Mouse (Mus musculus) MEL (cell line): Measurements from ENCODE around the gene Vdr. TPM values are rescaled to one million over a fixed set of nuclear protein-coding genes. Genes with fewer than 3 reads are reported as not detected.

ENCODE experiments used
- DNase-seq: peaks from one replicate; pipeline ENCODE4 v3.0.0; 2011; ENCODE audit warnings: low read depth, low spot score
- H3K27ac ChIP-seq: 2 replicates; pipeline ENCODE4 v1.5.1; 2012; ENCODE audit warnings: low read depth, mild to moderate bottlenecking, control low read depth, low read length, moderate library complexity; ENCODE audit not compliant: control insufficient read depth
- H3K27me3 ChIP-seq, 2 experiments: fragments of 150-350 bp in 1 of 2; sonication (generic) in 1 of 2; 2 replicates each; pipeline ENCODE4 v1.6.1; 2012; ENCODE audit warnings: low read length in 2 of 2, mild to moderate bottlenecking in 2 of 2, improper control_type of control experiment in 1 of 2, moderate library complexity in 1 of 2; ENCODE audit not compliant: insufficient read depth in 2 of 2, control insufficient read depth in 1 of 2
- H3K36me3 ChIP-seq, 2 experiments: 2 replicates each; pipeline ENCODE4 v1.6.1; 2012 to 2014; ENCODE audit warnings: low read length in 2 of 2, improper control_type of control experiment in 1 of 2, inconsistent platforms in 1 of 2, mild to moderate bottlenecking in 1 of 2; ENCODE audit not compliant: insufficient read depth in 2 of 2, control insufficient read depth in 1 of 2
- H3K4me1 ChIP-seq, 2 experiments: fragments of 150-350 bp in 1 of 2; sonication (generic) in 1 of 2; 2 replicates each; pipeline ENCODE4 v1.6.1; 2012; ENCODE audit warnings: low read length in 2 of 2, improper control_type of control experiment in 1 of 2, mild to moderate bottlenecking in 1 of 2; ENCODE audit not compliant: insufficient read depth in 2 of 2, control insufficient read depth in 1 of 2
- H3K4me3 ChIP-seq, 2 experiments: fragments of 150-350 bp in 1 of 2; sonication (generic) in 1 of 2; 2 replicates each; pipeline ENCODE4 v1.5.1; 2012; ENCODE audit warnings: low read depth in 2 of 2, low read length in 2 of 2, mild to moderate bottlenecking in 2 of 2, moderate library complexity in 2 of 2, control low read depth in 1 of 2, improper control_type of control experiment in 1 of 2; ENCODE audit not compliant: control insufficient read depth in 1 of 2, insufficient read depth in 1 of 2
- H3K79me2 ChIP-seq: 2 replicates; pipeline ENCODE4 v1.6.1; 2012; ENCODE audit warnings: mild to moderate bottlenecking, low read length, moderate library complexity; ENCODE audit not compliant: control insufficient read depth, poor library complexity, insufficient read depth
- H3K9ac ChIP-seq: 2 replicates; pipeline ENCODE4 v1.6.1; 2012; ENCODE audit warnings: low read depth, mild to moderate bottlenecking, control low read depth, low read length, moderate library complexity; ENCODE audit not compliant: control insufficient read depth, poor library complexity, severe bottlenecking
- H3K9me3 ChIP-seq: fragments of 150-350 bp; sonication (generic); replicated peaks from 2 replicates; pipeline ENCODE4 v1.6.1; 2012; ENCODE audit warnings: mild to moderate bottlenecking, low read length, improper control_type of control experiment, moderate library complexity; ENCODE audit not compliant: insufficient read depth
- EP300 ChIP-seq, 2 experiments: IDR thresholded peaks; 2 replicates each; pipeline ENCODE4 v1.6.1; 2011; ENCODE audit warnings: improper control_type of control experiment in 2 of 2, low read length in 2 of 2, low read depth in 1 of 2, mild to moderate bottlenecking in 1 of 2
- GABPA ChIP-seq: IDR thresholded peaks from 2 replicates; pipeline ENCODE4 v1.6.1; 2012; ENCODE audit warnings: low read depth, mild to moderate bottlenecking, inconsistent platforms, low read length, improper control_type of control experiment, moderate library complexity
- JUND ChIP-seq: IDR thresholded peaks from 2 replicates; pipeline ENCODE4 v1.6.1; 2011; ENCODE audit warnings: low read depth, mild to moderate bottlenecking, improper control_type of control experiment, low read length
- MAFK ChIP-seq: IDR thresholded peaks from 2 replicates; pipeline ENCODE4 v1.6.1; 2011; ENCODE audit warnings: low read depth, mild to moderate bottlenecking, low read length, improper control_type of control experiment, borderline replicate concordance
- MAX ChIP-seq: IDR thresholded peaks from 2 replicates; pipeline ENCODE4 v1.6.1; 2011; ENCODE audit warnings: low read length, improper control_type of control experiment
- MAZ ChIP-seq: IDR thresholded peaks from 2 replicates; pipeline ENCODE4 v1.6.1; 2012; ENCODE audit warnings: low read depth, mild to moderate bottlenecking, inconsistent platforms, low read length, improper control_type of control experiment
- MYB ChIP-seq: IDR thresholded peaks from 2 replicates; pipeline ENCODE4 v1.6.1; 2011; ENCODE audit warnings: mild to moderate bottlenecking, low read depth, low read length, improper control_type of control experiment
- NRF1 ChIP-seq: IDR thresholded peaks from 2 replicates; pipeline ENCODE4 v1.6.1; 2014; ENCODE audit warnings: low read depth, mild to moderate bottlenecking, inconsistent platforms, low read length, improper control_type of control experiment, moderate library complexity; ENCODE audit not compliant: poor library complexity, insufficient read depth, severe bottlenecking
- POLR2AphosphoS2 ChIP-seq: IDR thresholded peaks from 2 replicates; pipeline ENCODE4 v1.6.1; 2011; ENCODE audit warnings: low read length, improper control_type of control experiment
- TAL1 ChIP-seq: IDR thresholded peaks from 2 replicates; pipeline ENCODE4 v1.6.1; 2012; ENCODE audit warnings: mild to moderate bottlenecking, inconsistent platforms, low read length, moderate library complexity, mixed read lengths
- ZKSCAN1 ChIP-seq: IDR thresholded peaks from 2 replicates; pipeline ENCODE4 v1.6.1; 2012; ENCODE audit warnings: low read depth, mild to moderate bottlenecking, inconsistent platforms, low read length, improper control_type of control experiment, moderate library complexity
- ZNF384 ChIP-seq: IDR thresholded peaks from 2 replicates; pipeline ENCODE4 v1.6.1; 2012; ENCODE audit warnings: low read depth, mild to moderate bottlenecking, inconsistent platforms, low read length, improper control_type of control experiment
- polyA plus RNA-seq, 2 experiments: library from polyadenylated mRNA; stranded (reverse) in 1 of 2; unstranded in 1 of 2; fragments of >175 nt in 1 of 2; fragments of >200 nt in 1 of 2; gene quantifications; 2 replicates each; pipeline versions ENCODE4 v1.2.1 to v1.2.4; 2012; ENCODE audit warnings: low replicate concordance in 2 of 2, low read depth in 1 of 2; ENCODE audit not compliant: insufficient read length in 2 of 2, insufficient read depth in 1 of 2, missing spikeins in 1 of 2
- total RNA-seq: library from RNA; depleted of rRNA; stranded (reverse); fragments of 300-350 nt; gene quantifications from 2 replicates; pipeline ENCODE4 v1.2.3, GENCODE M21; 2012

Vdr gene
- total and polyA plus RNA-seq, 3 experiments = 0.54 to 1.9 TPM; not detected in 1

DNA sequence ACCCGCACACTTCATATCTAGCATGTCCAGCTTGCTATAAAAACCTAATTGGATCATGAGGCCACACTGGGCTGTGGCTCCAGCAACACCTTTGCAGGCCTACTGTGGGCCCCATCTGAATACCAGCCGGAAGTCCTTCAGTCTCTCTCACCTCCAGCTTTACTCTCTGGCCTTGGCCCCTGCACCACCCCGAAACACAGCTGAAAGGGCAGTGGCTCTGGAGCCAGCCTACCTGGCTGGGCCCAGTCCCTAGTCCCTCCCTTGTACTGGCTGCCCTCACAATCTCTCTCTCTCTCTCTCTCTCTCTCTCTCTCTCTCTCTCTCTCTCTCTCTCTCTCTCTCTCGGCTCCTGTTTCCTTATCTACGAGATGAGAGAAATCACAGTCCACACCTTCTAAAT, 11.6 kb downstream of the Vdr start:
- Histone ChIP-seq H3K36me3 (no peaks in the 10 kb centered on the region), H3K9ac (no peak overlapping the region), H3K79me2 (no peaks in the 10 kb centered on the region), H3K27ac (no peak overlapping the region), H3K4me1 (no peaks in the 10 kb centered on the region), H3K4me3 (no peak overlapping the region), H3K27me3 (no peaks in the 10 kb centered on the region; a peak in 2 of 4 replicates), H3K9me3 (no peaks in the 10 kb centered on the region)
- TF ChIP-seq GABPA (no peak), JUND (peak; percentile 37; the same call in 1 of the 2 replicates), NRF1 (no peak), ZNF384 (no peak)
- DNase-seq = no peak

DNA sequence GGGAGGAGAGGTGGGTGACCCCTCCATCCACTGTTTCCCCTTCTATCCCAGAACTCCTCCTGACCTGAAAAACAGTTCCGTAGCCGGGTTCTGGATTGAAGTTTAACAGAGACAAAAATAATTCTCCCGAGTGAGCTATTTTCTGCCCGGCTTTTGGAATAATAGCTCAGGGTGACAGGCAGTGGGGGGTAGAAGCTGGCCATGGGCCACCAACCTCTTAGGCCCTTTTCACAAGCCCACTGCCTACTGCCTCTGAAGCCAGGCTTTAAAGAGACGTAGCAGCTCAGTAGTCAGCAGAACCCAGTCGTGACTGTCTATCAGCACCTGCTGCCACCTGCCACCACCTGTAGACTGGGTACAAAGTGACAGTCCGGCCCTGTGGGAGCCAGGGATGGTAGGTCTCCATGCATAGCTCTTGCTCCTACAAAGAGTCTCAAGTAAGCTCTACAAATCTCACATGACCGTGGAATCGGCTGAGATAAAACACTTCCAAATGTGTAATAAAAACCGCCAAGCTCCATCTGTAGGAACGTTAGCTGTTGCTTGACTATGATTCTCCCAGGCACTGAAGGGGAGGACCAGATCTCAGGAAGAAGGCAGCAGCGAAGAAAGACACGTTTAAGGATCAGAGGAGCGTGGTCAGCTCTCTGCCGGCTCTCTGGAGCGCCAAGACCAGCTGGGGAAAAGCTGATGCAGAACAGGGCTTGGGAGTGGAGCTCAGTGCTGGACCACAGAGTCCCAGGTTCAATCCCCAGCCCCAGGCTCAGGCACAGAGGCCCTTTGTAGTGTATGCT, 13.4 kb downstream of the Vdr start:
- no peak for TF ChIP-seq ZNF384
- no peak for TF ChIP-seq EP300 (IDR thresholded peaks at IDR 0.05; ENCODE audit: low read depth in 1 of 2, low read length in 2 of 2)
- TF ChIP-seq POLR2AphosphoS2 = 0 out of 2 replicates have a peak, but pooled peaks have one; percentile 31
- no peak for TF ChIP-seq MAZ
- TF ChIP-seq ZKSCAN1 = no peak
- H3K4me1 ChIP-seq = peaks cover 3 to 4% of the 10 kb centered on the region in 2 experiments; a peak in 3 of 4 replicates

DNA sequence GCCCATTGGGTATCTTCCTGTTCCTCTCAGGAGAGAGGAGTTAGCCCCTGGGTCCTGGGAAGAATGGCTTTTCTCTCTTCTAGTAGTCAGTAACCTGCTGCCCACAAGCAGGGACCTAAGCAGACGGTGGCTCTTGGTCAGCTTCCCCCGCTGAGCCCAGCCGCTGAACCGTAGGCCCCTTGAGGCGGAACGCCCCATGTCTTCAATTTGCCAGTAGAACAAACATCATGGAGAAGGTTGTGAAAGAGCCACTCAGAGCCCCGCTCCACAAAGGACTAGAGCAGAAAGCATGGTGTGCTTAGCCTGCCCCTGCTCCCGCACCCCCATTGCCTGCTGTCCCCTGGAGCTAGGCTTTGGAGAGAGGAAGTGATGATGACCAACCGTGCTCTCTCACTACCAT, 14.1 kb downstream of the Vdr start:
- H3K9me3 ChIP-seq = no peaks in the 10 kb centered on the region
- H3K4me1 ChIP-seq = peaks cover 3 to 5% of the 10 kb centered on the region in 2 experiments; a peak in 3 of 4 replicates
- H3K27me3 ChIP-seq = no peaks in the 10 kb centered on the region; a peak in 1 of 4 replicates
- no peak overlapping the region for H3K9ac ChIP-seq
- H3K27ac ChIP-seq = no peak overlapping the region
- no peak for TF ChIP-seq TAL1
- no peak for TF ChIP-seq MYB
- TF ChIP-seq POLR2AphosphoS2 = no peak
- no peak for TF ChIP-seq MAX
- TF ChIP-seq MAFK = no peak
- H3K4me3 ChIP-seq = no peak overlapping the region
- no peaks in the 10 kb centered on the region for H3K79me2 ChIP-seq
- peaks cover 0 to 8% of the 10 kb centered on the region in 2 experiments; a peak in 2 of 4 replicates for H3K36me3 ChIP-seq
- no peak for DNase-seq

More for the DNA sequence above, 13.4 kb downstream of the Vdr start:
- Histone ChIP-seq H3K27me3 (no peaks in the 10 kb centered on the region; a peak in 1 of 4 replicates), H3K27ac (no peak overlapping the region), H3K36me3 (peaks cover 0 to 7% of the 10 kb centered on the region in 2 experiments; a peak in 2 of 4 replicates), H3K9me3 (no peaks in the 10 kb centered on the region), H3K79me2 (no peaks in the 10 kb centered on the region), H3K9ac (no peak overlapping the region), H3K4me3 (no peak overlapping the region)
- no peak for DNase-seq
